Mouse (Mus musculus) monocyte, adult 2 months (primary cell): ENCODE results near the gene Mtch1.
A peak's percentile ranks its signal among the peaks of the same experiment; 100 is the strongest.
"Not testable (repeated sequence)": the region's sequence is repeated elsewhere in the genome, so short reads cannot be mapped to it uniquely, and the experiment has no call there.

ENCODE experiments used
- DNase-seq, 2 experiments: peaks; one replicate each; pipeline ENCODE4 v3.0.0; 2022; ENCODE audit warnings: low spot score in 2 of 2, low read depth in 1 of 2

Mtch1 gene

DNA sequence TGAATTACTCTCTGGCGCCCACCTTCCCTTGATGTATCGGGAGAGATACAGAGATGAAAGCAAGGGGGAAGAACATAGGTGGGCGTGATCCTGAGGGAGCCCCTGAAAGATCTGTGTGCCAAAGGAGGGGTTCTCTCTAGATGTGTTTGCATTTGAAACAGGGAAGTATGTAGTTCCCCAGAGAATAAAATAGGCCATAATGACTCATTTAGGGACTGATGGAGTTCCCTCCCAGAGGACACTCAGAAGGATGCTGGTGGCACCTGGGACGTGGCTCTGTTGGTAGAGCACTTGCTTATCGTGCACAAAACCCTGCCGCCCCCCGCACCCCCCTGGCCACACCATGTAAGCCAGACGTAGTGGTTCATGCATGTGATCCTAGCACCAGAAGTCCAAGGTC lies 15.4 kb upstream of the Mtch1 start:
- no peak for DNase-seq

DNA sequence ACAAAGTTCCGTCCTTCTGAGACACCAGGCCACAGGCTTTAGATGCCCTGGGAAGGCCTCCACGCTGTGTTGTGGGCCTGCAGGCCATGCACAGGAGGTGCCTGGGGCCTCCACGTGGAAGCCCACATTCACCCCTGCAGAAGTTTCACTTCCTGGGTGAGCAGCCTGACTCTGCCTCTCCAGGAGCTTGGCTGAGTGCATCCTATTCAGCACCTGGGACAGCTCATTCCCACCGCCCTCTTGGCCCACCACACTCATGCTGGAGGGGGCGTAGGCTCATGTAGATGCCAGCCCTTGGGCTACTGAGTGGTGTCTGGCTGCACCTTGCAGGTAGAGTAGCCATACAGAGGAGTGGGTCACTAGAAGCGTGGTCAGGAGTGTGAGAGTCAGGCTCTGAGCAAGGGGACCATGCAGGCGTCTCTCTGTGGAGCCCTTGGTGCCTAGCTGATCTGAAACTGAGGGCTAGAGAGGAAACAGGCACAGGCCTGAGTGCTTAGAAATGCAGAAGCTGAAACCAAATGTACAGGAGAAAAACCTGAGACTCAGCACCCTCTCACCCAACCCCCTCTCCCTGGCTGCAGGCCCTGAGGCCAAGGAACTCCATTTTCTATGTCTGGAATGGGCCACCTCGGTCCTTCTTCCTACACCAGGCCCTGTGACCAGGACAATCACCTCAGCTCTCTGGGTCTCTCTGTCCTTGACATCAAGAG lies 14.4 kb upstream of the Mtch1 start:
- DNase-seq, result peak; percentile 42

DNA sequence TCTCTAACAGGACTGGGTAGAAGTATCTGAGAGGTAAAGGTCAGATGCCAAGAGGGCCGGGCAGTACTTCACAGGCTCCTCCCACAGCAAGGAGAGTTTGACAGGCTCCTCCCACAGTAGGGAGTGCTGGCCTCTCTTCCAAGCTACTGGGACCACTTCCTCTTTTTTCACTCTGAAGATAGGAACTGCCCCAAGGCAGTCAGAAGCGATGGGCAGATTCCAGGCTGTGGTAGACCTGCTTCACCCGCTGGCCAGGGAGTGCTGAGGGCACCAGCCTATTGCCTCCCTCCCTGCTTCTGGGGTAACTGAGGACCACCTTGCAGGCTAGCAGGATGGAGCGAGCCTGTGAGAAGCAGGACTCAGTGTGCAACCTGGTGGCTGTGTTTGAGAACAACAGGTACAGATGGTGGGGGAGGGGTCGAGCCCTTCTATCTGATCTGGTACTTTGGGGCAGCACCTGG lies 13.1 kb upstream of the Mtch1 start, which contains the start of gene Fgd2:
Gene Fgd2, plus strand, starts transcription at position 154 of the 461 bp plus-strand sequence.
- DNase-seq, result peak; percentile 33 to 50

DNA sequence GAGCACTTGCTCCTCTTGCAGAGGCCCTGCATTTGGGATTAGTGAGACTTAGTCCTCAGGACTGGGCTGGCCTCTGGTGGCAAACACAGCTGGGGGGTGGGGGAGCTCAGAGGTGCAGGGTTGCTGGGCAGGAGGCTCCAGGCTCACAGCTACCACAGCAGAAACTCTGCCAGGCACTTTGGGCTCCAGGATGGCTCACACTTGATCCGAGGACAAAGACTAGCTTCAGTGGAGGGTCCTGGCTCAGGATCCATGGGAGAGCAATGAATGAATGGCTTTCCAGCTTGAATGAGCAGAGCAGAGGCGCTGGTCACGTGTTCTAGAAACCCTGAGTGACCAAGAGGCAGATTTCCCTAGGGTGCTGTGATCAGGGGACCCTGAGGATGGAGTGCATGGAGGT lies 11.2 kb upstream of the Mtch1 start:
- no peak for DNase-seq

DNA sequence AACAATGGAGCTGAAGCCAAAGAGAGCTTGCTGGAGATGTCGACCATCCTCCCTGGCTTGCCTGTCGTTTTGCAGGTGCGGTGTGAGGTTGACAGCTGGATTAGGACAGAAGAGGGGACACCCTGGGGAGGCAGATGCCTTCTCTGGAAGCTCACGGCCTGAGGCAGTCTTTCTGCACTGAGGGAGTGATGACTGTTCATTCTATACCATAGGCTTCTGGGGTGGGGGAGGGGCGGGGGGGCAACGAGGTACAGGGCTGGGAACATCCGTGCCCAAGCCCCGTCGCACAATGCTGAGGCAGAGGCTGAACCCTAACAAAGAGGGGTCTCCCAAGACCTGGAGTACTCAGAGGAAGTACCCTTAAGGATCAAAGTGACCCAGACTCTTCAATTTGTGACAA lies 9.1 kb upstream of the Mtch1 start:
- no peak for DNase-seq

DNA sequence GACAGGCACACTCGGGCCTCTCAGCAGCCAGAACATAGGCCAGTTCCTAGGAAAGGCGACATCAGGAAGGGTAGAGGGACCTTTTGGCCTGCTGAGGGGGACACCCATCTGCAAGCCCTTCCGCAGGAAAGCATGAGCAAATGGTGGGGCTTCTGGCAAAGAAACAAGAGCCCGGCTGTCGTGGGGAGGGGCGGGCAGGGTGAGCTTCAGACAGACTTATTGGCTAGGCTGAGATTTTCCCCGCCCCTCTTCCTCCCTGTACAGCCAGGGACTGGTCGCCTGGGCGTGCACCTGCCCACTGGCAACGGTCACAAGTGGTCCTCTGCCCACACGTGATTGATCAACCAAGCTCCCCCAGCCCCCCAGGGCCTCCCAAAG lies 8.7 kb upstream of the Mtch1 start:
- DNase-seq, result no peak

DNA sequence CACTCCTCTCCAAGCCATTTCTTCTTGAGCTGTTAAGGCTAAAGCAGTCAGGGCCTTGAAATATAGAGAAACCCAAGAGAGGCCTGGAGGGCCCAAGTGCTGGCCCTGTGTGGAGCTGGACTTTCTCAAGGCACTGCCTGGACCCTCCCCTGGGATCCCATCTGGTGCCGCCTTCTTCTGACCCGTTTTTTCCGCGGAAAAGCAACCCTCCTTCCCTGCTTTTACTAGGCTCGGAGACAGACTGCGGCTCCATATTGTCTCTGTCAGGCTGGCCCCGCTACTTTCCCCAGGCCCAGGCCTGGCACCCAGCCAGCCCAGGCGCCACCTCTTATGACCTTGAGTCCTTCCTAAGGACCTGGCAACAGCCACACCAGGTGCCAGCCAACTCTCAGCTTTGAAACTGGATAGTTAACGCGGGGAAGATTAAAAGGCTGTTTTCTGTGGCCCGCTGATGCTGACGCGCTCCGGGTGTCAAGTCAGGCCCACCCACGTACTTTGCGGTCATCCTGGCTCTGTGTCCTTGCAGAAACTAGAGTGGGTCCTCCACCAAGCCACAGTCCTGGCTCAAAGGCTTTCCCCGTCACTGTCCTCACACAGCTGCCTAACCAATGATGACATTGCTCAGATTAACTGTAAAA lies 8.2 kb upstream of the Mtch1 start:
- DNase-seq, result no peak

DNA sequence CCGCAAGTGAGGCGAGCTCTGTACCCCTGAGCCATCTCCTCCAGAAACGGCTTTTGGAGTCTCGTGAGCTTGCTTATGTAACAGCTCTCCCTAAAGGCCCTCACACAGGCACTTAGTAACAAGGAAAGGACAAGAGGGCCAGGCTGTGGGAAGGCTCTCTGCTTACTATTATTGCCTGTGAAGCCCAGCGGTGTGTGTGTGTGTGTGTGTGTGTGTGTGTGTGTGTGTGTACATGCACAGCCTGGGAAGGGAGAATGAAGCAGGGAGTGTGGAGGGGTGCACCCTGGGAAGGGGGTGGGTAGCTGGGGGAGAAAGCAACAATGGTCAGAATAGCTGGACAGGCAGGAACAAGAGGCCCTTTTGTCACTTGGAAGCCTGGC lies 7.7 kb upstream of the Mtch1 start:
- no peak for DNase-seq

DNA sequence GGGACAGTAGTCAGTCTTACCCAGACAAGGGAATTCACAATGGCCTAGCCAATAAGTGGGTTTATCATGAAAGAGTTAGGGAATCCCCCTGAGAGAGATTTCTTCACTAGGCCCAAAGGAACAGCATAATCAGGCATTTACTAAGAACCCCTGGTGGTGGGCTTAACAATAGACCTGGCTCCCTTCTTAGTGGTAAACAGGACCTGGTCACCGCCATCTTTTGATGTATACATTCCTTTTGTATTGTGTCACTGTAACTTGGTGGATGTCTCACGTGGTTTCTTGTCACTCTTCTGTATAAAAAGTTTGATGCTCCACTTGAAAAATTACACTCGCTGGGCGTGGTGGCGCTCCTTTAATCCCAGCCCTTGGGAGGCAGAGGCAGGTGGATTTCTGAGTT lies 3.3 kb upstream of the Mtch1 start:
- not testable (repeated sequence) for DNase-seq

DNA sequence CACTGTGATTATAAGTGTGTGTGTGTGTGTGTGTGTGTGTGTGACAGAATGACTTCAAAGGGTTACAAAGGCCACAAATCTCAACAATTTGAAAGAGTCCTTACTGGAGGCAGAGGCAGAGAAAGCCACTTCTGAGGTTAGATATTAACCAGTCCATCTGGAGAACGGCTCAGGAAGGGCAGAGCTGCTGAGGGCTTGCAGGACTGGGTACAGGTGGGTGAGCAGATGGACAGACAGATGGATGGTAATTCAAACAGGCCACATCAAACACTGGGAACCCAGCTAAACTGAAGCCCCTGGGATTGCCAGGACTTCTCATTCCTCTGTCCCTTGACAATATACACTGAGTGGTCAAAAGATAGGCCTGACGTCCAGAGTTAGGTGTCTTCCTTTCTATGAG lies 1.3 kb upstream of the Mtch1 start:
- DNase-seq, result no peak

DNA sequence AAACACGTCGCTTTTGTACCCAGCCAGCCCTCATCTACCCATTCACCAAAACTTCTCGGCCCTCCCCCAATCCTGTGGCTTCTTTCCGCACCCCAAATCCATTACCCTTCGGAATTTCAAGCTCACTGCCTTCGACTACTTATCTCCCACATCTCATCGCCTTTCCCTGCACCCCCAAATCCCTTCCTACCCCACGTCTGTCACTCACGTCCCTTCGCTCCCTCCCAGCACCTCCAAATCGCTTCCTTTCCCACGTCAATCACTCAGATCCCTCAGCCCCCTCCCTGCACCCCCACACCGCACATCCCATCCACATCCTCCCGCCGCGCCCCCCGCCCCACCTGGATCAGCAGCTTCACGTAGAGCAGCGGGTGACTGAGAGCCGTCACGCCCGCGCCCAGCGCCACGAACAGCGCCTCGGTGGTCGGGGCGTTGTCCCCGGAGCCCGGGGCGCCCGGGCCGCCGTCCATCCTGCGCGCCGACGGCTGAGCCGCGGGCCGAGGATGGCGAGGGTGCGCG lies 549 bp downstream of the Mtch1 start:
- no peak for DNase-seq

DNA sequence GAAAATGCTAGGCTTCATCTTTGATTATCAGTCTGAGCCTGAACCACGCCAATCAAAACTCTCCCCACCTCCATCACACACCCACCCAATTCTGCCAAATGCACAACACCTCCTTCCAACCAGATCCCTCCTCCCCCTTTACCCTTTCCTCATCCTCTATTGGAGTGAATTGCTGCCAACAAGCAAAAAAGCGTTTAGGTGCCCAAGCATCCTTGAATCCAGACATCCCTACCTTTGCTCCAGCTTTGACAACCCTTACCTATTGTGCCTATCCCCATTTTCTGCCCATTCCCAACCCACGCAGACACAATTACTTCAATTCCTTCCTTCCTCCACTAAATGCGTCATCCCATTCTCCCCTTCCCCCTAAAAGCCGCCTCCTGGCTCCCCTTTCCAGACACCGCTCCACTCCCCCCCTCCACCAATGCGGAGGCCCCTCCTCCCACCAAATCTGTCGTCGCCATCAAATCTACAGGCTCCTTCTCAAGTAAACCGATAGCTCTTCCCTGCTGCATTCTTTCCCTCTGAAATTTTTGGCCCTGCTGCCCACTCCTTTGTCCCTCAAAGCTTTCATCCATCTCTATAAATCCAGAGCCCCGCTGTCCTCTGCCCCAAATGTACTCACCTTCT lies 1.1 kb downstream of the Mtch1 start:
- DNase-seq, result no peak

DNA sequence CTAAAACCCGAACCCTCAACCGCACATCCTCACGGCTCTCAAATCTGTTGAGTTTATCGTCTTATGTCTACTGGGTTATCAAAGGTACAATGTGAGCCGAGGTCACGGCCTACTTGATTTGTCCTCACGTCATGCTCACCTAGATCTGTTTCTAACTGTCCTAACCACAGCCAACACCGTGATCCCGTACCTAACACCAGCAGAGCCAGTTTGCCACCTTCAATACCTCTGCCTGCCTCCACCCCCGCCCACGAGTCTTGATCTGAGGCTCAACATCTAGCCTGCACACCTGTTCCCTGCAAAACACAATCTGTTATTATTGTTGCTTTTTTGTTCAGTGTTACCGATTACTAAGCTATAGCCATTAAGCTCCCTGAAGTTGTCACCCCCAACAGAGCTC lies 2.5 kb downstream of the Mtch1 start:
- no peak for DNase-seq

DNA sequence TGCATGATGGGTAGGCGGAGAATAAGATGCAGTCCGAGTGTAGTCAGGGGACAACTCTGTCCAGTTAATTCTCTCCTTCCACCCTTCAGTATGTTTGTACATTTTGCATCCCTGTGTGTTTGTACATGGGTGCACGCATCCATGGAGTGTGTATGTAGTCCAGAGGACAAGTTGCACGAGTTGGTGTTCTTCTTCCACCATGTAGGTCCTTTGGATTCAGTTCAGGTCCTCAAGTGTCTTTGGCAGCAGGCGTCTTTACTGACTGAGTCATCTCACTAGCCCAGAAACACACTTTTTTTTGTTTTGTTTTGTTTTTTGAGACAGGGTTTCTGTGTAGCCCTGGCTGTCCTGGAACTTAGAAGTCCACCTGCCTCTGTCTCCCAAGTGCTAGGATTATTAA lies 4.5 kb downstream of the Mtch1 start:
- no peak for DNase-seq

DNA sequence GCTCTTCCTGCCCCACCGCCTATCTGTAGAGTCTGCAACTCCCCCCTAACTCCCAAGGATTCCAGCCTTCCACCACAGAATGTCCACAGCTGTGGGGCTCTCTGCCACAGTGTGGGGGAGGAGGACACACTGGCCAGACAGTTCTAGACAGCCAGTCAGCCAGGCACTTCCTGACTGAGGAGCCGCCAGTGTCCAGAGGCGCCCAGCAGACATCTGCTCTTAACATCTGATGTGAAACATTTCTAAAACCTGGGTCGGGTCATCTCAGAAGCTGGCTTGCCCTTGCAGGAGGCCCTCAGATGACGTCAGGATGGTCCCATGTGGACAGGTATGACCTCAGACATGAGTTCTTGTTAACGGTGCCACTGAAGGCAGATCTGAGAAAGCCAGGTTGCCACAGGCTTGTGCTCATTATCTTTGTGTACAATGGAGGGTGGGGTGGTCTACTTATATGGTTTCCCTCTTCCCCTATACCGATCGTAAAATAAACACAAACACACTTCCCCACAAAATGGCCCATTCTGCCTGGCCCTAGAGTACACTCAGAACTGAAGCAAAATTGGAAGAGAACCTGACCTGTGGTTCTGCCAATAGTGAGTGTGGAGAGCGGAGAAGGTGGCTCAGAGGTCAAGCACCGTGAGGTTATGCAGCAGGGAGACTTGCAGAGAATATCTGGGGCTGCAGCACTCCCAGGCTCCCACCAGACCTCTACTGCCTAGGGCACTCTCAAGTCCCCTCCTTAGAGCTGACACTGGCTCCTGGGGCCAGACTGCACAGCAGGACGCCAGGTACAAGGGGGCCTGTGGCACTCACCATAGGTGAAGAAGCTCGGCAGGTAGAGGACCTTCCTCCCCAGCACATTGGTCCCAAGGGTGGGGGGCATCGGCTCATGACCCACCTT lies 5.5 kb downstream of the Mtch1 start:
- no peak for DNase-seq

DNA sequence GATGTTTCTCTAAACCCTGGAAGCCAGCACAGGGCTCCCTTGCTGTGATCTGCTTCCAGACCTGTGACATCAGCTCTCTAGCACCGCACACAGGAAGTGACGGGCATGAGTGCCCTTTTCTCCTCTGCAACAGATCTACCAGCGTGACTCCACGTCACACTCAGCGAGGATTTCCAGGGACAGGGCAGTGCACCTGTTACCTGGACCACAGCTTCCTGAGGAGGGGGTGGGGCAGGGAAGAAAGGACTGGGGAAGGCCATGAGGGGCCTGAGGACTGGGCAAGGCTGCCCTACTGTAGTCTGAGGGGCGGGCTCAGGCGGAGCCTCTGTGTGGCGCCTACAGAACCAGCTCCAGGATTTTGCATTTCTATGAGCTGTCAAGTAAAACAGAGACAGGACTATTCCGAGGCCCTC lies 6.1 kb downstream of the Mtch1 start:
- DNase-seq, result no peak

DNA sequence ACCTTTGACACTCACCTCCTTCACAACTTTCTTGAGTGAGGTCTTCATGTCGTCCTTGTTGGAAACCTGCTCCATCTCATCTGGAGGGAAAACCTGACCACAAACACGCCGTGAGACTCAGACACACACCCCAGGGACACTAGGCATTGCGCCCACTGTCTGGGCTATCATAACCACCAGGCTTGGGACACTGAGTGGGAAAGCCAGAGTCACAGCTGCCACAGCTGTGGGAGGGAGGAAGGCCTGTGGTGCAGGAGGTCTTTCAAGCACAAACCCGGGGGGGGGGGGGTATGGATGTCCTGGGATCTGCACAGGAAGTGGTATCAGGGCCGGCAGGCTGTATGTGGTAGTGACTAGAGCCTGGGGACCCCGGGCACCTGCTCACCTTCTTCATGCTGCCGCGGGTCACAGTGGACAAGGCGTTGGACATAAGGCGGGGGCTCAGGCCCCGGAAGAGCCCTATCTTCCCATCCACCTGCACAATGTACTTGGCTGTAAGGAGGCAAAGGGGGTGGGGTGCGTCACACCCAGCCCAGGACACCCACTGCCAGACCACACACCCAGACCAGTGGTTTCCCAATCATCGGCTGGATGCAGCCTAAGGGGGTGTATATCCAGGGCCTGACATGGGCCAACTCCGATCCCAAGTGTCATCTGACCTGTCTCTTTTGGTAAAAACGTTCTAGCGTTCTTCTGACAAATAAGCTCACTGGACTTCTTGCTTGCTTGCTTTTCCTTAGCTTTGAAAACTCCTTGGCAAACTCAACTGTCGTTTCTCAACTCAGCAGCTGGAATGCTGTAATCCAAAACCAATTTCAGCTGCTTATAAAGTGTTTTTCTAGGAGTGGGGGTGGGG lies 7.1 kb downstream of the Mtch1 start:
- DNase-seq, result no peak

DNA sequence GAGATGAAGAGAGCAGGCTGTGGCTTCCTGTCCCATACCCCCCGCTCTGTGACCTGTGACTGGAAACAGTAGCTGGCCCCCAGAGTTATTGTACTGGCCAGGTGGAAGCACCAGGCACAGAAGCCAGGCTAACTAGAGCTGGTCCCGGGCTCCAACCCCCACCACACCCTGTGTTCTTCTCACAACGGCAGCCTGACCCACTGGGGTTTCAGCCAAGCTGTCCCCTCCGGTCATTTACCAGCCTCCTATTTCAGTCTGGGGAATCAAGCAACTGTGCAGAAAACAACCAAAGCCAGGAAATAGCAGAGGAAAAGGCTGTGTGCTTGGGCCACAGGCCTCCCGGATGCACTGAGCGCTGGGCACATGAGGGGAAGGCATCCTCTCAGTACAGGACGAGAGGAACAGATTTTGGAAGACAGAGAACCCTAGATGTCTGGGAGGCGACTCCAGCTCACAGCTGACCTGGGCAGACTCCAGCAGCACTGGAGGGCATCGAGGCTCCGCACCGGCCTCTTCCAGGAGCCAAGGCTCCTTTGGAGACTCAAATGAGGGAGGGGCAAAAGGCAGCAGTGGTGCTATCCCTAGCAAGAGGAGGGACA lies 8.5 kb downstream of the Mtch1 start:
- no peak for DNase-seq

DNA sequence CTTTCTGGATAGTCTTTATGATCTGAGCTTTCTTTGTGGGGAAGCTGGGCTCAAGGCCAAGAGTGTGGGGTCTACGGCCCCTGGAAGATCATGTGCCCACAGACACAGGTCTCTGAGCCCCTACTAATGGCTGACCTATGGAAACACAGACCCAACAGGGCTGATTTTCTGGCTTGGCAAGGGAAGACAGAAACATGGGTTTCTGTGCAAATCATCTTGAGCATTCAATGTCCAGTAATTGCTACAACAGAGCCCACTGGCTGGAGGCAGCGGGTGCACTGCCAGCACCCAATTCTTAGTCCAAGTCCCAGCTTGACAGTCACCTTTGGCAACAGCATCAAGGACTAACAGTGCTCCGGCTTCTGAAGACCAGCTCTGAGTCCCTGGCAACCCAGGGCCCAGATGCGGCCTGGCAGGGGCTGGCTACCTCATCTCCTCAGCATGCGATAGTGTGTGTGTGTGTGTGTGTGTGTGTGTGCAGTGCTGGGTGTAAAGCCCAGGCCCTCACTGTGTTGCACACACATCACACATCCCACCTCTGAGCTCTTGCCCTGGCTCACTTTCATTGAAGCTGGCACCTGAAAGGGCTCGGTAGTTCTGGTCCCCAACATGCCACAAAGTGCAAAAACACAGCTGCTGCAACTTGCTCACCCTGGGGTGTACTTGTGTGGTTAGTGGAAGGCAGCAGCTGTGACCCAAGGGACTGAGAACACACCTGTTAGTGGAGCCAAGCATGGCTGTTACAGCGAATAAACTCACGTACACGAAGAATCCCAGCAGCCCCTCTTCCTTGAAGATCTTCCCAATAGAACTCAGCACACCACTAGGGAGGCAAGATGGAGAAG lies 9.5 kb downstream of the Mtch1 start:
- DNase-seq, result no peak
